Mouse (Mus musculus) left cerebral cortex, postnatal 36 days (tissue): ENCODE measurements around the gene Ccdc114. TPM values are rescaled to one million over a fixed set of nuclear protein-coding genes. Genes with fewer than 3 reads are reported as not detected.
"Not testable (repeated sequence)": the region's sequence is repeated elsewhere in the genome, so short reads cannot be mapped to it uniquely, and the experiment has no call there.

Experiments used
- DNase-seq, 2 experiments: peaks; one replicate each; pipeline ENCODE4 v3.0.0; 2021 to 2022; ENCODE audit warnings: low spot score in 2 of 2, mixed read lengths in 1 of 2
- intact Hi-C: fragments of 180-260 bp; cut with DNase I; formaldehyde crosslinking; loops from one replicate; pipeline ENCODE4 v1.15.1; 2025
- total RNA-seq, 2 experiments: library from RNA; stranded (reverse); gene quantifications; 2 replicates each; pipeline ENCODE4 v1.2.3; 2021

The Ccdc114 gene
- total RNA-seq, 2 experiments from 2014 or later, result 2.3 to 2.9 TPM

- no peak for DNase-seq
- intact Hi-C loops, result no loop called here
Measured at GRCm38 (mm10) chr7:45917004-45917704, 6.7 kb upstream of the Ccdc114 start.

GRCm38 (mm10) chr7:45917926-45918325, 5.9 kb upstream of the Ccdc114 start:
- intact Hi-C loops, result no loop called here
- DNase-seq, result no peak

GRCm38 (mm10) chr7:45919083-45919671, 4.7 kb upstream of the Ccdc114 start:
- DNase-seq, result no peak

GRCm38 (mm10) chr7:45919761-45920160, 4.1 kb upstream of the Ccdc114 start:
- intact Hi-C loops, result no loop called here
- no peak for DNase-seq

More at GRCm38 (mm10) chr7:45919083-45919671, 4.7 kb upstream of the Ccdc114 start:
- intact Hi-C loops, result no loop called here

DNA sequence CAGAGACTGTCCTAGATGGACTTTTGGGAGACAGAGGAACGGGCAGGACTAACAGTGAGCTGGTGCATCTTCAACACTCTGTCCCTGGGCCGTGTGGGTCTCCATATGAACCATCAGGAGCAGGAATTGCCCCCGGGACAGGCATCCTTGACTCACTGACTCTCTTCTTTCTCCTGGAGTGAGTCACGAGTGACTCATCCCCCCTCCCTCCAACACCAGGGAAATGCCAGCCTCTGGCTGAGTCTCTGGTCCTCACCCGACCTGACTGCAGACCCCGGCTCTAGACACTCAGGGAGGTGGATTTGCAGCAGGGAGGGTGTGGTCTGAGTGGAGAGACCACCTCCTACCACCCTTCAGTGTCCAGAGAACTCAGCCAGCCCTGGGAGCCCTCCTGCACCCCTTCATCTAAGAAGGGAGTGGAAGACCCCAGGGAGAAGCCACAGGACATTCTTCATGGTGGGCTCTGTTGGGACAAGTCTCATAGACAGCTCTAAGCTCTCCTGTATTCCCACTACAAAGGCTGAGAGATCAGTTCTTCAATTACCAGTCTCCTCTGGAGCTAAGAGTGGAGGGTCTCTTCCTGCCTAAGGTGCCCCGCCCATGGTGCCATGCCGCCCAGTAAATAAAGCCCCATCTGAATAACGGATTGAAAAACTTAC, 3.2 kb upstream of the Ccdc114 start:
- intact Hi-C loops, result no loop called here
- DNase-seq, result no peak

GRCm38 (mm10) chr7:45921242-45921621, 2.6 kb upstream of the Ccdc114 start, which contains the start of gene Emp3:
Emp3 (minus strand) TSS chr7:45921404.
- DNase-seq, result no peak
- intact Hi-C loops, result no loop called here

GRCm38 (mm10) chr7:45921950-45922600, 1.8 kb upstream of the Ccdc114 start:
- intact Hi-C loops, result no loop called here
- DNase-seq, result no peak

- intact Hi-C loops, result no loop called here
- peak; percentile 92 to 93 for DNase-seq
Measured at GRCm38 (mm10) chr7:45922928-45923761, 727 bp upstream of the Ccdc114 start.

DNA sequence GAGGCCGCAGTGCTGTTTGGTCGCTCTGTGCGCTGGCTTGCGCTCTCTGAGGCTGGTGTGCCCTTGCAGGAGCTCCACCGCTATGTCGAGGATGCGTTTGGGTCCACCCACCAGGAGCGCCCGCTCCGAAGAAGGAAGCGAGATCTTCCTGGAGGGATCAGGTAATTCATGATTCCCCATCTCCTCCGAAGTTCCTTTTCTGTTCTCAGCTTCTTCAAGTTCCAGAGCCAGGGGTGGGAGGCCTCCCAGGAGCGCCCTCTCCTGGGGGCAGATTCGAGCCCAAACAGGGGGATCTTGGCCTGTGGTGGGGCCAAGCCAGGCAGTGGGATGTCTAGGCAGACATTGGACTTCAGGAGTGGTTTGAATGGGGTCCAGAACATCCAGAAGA, 551 bp downstream of the Ccdc114 start:
- intact Hi-C loops, result no loop called here
- DNase-seq, result no peak

DNA sequence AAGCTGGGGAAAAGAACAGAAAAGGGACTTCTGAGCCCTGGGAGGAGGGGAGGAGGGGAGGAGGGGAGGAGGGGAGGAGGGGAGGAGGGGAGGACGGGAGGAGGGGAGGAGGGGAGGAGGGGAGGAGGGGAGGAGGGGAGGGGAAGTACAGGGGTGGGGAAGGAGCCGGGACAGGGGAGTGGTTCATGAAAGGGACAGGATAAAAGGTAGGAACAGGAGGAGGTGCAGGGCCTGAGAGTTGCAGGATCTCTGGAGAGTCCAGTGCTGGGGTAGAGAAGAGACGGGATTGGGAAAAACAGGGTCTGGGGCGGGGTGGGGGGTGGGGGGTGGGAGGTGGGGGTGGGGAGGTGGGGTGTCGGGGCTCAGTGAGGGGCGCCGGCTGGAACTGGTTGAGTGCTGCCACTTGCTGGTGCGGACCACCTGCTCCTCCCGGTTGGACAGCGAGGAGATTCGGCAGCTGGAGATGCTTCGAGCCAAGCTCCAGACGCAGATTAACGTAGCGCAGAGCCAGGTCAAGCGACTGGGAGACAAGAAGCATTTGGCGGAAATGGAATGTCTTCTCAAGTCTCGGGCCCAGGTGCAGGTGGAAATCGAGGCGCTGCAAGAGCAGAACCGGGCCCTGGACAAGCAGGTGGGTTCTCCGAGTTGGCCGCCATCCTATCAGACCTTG, 4.9 kb downstream of the Ccdc114 start:
- intact Hi-C loops, result no loop called here
- no peak for DNase-seq

- intact Hi-C loops, result no loop called here
- no peak for DNase-seq
Measured at GRCm38 (mm10) chr7:45929688-45930087, 5.8 kb downstream of the Ccdc114 start.

DNA sequence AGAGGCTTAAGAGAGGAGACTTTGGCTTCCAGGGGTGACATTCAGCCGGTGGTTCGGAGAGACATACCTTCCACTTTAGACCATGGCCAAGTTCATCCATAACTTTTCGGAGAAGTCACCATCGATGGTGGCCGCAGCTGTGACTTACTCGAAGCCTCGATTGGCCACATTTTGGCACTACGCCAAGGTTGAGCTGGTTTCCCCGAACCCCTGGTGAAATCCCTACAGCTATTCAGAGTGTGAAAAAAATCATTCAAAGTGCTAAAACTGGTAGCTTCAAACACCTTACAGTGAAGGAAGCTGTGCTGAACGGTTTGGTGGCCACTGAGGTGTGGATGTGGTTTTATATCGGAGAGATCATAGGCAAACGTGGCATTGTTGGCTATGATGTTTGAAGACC, 9.9 kb downstream of the Ccdc114 start:
- intact Hi-C loops, result loop anchor here (2.0 kb wide), 1 partner anchor 195 kb away; no protein-coding TSS in a partner anchor
- not testable (repeated sequence) for DNase-seq

GRCm38 (mm10) chr7:45935114-45935513, 11.2 kb downstream of the Ccdc114 start:
- intact Hi-C loops, result loop anchor here (2.0 to 5.0 kb wide), 2 partner anchors 63 to 196 kb away; partner anchors contain the start of gene Kdelr1
- DNase-seq, result peak in 1 of 2 experiments; percentile 47

- no peak for DNase-seq
- intact Hi-C loops, result loop anchor here (5.0 kb wide), 1 partner anchor 68 kb away; the partner anchor contains the start of gene Kdelr1
Measured at GRCm38 (mm10) chr7:45939836-45940235, 16.0 kb downstream of the Ccdc114 start.

GRCm38 (mm10) chr7:45941986-45942385, 18.1 kb downstream of the Ccdc114 start:
- intact Hi-C loops, result no loop called here
- no peak for DNase-seq

GRCm38 (mm10) chr7:45943280-45943679, 19.4 kb downstream of the Ccdc114 start:
- DNase-seq, intact Hi-C loops: not testable (repeated sequence)

- no peak for DNase-seq
- intact Hi-C loops, result loop anchor here (5.0 kb wide), 1 partner anchor 58 kb away; no protein-coding TSS in a partner anchor
Measured at GRCm38 (mm10) chr7:45949061-45949460, 25.2 kb downstream of the Ccdc114 start.

- intact Hi-C loops, result no loop called here
- DNase-seq, result no peak
Measured at GRCm38 (mm10) chr7:45956611-45957010, 32.7 kb downstream of the Ccdc114 start.
